Mouse (Mus musculus): ENCODE data around the gene Naaa. TPM values are rescaled to one million over a fixed set of nuclear protein-coding genes. Genes with fewer than 3 reads are reported as not detected.

The Naaa gene
- polyA plus RNA-seq, 1 experiment from 2014 or later = 5.3 TPM

DNA sequence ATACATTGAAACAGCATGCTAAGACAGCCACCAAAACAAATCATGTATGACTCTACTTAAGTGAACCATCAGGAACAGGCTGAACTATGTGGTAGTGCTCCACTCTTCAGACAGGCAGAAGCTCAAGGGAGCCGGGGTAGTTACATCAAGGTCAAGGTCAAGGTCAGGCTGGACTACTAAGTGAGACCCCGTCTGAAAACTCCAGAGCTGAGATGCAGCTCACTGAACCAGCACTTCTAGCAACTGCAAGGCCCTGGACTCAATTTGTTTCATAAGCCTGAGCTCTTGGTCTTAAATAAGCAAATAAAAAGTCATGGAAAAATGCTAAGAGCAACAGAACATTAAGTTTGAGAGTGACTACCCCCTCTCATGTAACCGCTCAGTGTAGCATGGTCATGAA lies 26.3 kb upstream of the Naaa start:
- 71% methylated on average over 3 of the region's 3 CpGs for WGBS (ENCODE audit: insufficient replicate concordance)
- no peak overlapping the region for H3K4me2 ChIP-seq
- H3K4me1 ChIP-seq (replicated peaks) = peaks cover 15% of the 10 kb centered on the region
- H3K36me3 ChIP-seq (replicated peaks) = peaks cover 67% of the 10 kb centered on the region
- no peak overlapping the region for H3K9ac ChIP-seq
- no peak for ATAC-seq (ENCODE audit: insufficient read depth)
- no peak overlapping the region for H3K4me3 ChIP-seq (replicated peaks)
- H3K27me3 ChIP-seq = no peaks in the 10 kb centered on the region
- no peaks in the 10 kb centered on the region for H3K9me3 ChIP-seq (replicated peaks)
- H3K27ac ChIP-seq (replicated peaks) = no peak overlapping the region

DNA sequence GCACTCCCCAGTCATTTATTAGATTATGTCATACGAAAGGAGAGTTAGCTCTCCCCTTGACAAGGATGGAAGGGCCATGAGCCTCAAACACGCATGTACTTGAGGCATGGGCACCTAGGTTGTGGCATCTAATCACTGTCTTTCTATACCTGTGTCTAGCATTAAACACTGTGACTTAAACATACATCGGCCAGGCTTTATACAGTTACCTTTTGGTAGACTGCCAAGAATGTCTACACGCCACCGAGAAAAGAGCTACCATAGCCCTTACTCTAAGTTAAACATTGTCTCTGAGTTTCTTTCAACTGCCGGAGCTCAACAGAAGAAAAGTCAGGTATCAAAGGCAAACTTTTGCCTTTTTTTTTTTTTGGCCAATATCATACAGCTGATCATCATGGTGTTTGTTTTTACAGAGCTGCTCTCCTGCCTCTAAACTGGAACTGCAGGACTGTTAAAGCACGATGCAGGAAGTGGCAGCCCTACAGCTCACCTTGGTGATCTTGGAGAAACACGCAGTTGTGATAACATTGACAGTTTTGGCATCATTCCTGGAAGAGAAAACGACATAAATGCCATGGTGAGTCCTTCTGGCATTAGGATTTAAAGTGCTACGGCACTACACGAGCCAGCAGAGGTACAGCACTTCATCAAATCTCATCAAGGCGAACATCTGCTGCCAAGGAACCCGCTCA lies 24.3 kb upstream of the Naaa start:
- H3K36me3 ChIP-seq (replicated peaks) = peaks cover 84% of the 10 kb centered on the region
- no peaks in the 10 kb centered on the region for H3K4me1 ChIP-seq (replicated peaks)
- no peak overlapping the region for H3K27ac ChIP-seq (replicated peaks)
- H3K4me2 ChIP-seq = no peak overlapping the region
- no peaks in the 10 kb centered on the region for H3K9me3 ChIP-seq (replicated peaks)
- H3K4me3 ChIP-seq (replicated peaks) = no peak overlapping the region
- no peak for ATAC-seq (ENCODE audit: insufficient read depth)
- WGBS (ENCODE audit: insufficient replicate concordance) = 77% methylated on average over 13 of the region's 13 CpGs
- no peaks in the 10 kb centered on the region for H3K27me3 ChIP-seq
- no peak overlapping the region for H3K9ac ChIP-seq

DNA sequence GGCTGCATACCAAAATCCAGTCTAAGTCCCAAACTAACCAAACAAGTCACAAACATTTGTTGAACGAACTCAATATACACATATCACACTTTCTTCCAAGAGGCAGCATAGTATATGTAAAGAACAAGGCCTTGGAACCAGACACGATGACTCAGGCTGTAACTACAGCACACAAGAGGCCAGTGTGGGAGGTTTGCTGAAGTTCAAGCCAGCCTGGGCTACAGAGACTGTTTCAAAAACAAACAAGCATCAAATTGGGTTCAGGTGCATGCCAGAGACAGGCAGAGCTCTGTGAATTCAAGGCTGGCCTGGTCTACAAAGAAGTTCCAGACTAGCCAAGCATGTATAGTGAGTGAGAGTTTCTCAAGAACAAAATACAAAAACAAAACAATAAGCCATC lies 16.6 kb upstream of the Naaa start:
- Histone ChIP-seq H3K27me3 (no peaks in the 10 kb centered on the region), H3K36me3 (replicated peaks) (peaks cover 74% of the 10 kb centered on the region), H3K9ac (no peak overlapping the region), H3K27ac (replicated peaks) (no peak overlapping the region), H3K4me2 (no peak overlapping the region), H3K4me1 (replicated peaks) (peaks cover 8% of the 10 kb centered on the region; the same call in 1 of the 2 replicates), H3K9me3 (replicated peaks) (no peaks in the 10 kb centered on the region), H3K4me3 (replicated peaks) (no peak overlapping the region)
- no peak for ATAC-seq (ENCODE audit: insufficient read depth)
- WGBS (ENCODE audit: insufficient replicate concordance) = 71% methylated on average over 2 of the region's 2 CpGs

DNA sequence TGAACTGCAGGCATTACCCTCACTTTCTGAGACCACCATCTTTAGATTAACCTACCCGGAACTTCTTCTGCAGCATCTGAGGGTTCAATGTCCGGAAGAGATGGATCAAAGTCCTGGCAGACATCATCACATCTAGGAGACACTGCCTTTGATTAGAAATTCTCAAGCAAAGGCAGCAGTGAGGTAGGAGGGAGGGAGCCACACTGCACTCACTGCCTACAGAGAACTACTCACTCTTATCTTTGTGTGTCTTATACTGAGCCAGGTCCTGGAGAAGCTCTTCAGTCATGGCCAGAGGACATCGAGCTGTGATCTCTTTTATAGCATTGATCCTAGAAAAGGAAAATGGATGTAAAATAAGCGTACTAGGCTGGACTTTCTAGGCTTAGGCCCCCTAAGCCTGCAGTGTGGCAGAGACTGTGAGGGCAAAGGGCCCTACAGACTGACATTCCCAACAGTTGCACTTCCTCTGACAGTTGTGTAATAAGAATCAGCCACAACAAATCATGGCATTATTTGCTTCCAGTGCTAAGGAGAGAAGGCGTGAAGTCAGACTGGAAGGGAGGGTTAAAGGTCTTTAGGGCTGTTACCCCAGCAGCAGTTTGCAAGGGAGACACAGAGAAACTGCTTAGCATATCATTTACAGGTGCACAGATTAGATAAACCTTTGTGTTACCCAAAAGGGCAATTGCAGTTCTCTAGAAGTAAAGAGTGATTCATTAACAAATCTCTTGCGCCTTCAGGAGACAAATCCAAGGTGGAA lies 13.9 kb upstream of the Naaa start:
- Histone ChIP-seq H3K27ac (replicated peaks) (0 out of 2 replicates have a peak overlapping the region, but pooled peaks have one; percentile 19), H3K4me2 (no peak overlapping the region), H3K9ac (no peak overlapping the region), H3K4me3 (replicated peaks) (no peak overlapping the region), H3K27me3 (no peaks in the 10 kb centered on the region), H3K9me3 (replicated peaks) (no peaks in the 10 kb centered on the region), H3K4me1 (replicated peaks) (peaks cover 8% of the 10 kb centered on the region; the same call in 1 of the 2 replicates), H3K36me3 (replicated peaks) (peaks cover 74% of the 10 kb centered on the region)
- ATAC-seq (ENCODE audit: insufficient read depth) = no peak
- 72% methylated on average over 6 of the region's 6 CpGs for WGBS (ENCODE audit: insufficient replicate concordance)

DNA sequence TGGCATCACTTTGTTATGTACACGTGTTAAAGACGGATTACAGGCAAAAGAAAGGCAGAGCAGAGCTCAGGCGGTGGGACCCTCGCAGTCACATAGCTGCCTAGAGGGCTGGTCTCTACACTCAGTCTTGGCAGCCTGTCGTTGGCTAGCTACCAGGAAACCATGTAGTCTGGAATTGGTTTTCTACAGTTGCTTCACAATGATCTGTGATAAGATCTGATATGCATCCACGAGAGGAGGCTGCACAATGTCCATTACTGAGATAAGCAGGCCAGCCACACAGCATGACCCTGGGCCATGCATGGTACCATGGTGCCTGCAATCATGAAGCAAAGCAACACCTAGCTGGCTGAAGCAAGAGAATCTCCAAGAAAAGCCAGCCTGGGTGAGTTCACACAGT lies 9.9 kb upstream of the Naaa start:
- H3K4me3 ChIP-seq (replicated peaks) = no peak overlapping the region
- 71% methylated on average over 6 of the region's 6 CpGs for WGBS (ENCODE audit: insufficient replicate concordance)
- H3K27me3 ChIP-seq = no peaks in the 10 kb centered on the region
- H3K27ac ChIP-seq (replicated peaks) = no peak overlapping the region
- H3K36me3 ChIP-seq (replicated peaks) = peaks cover 65% of the 10 kb centered on the region
- ATAC-seq (ENCODE audit: insufficient read depth) = no peak
- peaks cover 23% of the 10 kb centered on the region for H3K4me1 ChIP-seq (replicated peaks)
- no peak overlapping the region for H3K4me2 ChIP-seq
- H3K9ac ChIP-seq = no peak overlapping the region
- no peaks in the 10 kb centered on the region for H3K9me3 ChIP-seq (replicated peaks)

DNA sequence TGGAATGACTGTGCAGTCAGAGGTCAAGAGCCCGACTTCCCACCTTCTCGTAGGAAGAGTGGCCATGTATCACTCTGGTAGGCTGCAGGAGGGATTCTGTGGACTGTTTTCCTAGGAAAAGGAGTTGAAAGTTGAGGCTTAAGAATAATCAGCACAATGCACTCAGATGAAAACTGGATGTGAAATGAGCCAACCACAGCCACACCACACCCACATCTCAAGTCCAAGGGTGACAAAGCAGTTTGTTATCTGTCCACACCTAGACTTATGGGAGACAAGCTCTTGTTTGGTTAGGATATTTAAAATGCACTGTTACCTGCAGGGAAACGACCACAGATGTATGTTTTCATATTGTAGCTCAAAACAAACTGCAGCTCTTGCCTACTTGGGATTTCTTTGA lies 5.1 kb upstream of the Naaa start:
- Histone ChIP-seq H3K27me3 (peaks cover 3% of the 10 kb centered on the region; the same call in 1 of the 2 replicates), H3K27ac (replicated peaks) (peak overlapping the region; percentile 45), H3K4me3 (replicated peaks) (no peak overlapping the region), H3K4me2 (peak overlapping the region; percentile 46), H3K9me3 (replicated peaks) (no peaks in the 10 kb centered on the region), H3K4me1 (replicated peaks) (peaks cover 38% of the 10 kb centered on the region), H3K36me3 (replicated peaks) (peaks cover 27% of the 10 kb centered on the region), H3K9ac (no peak overlapping the region)
- WGBS (ENCODE audit: insufficient replicate concordance) = 21% methylated on average over 3 of the region's 3 CpGs
- ATAC-seq (ENCODE audit: insufficient read depth) = peak; percentile 53

DNA sequence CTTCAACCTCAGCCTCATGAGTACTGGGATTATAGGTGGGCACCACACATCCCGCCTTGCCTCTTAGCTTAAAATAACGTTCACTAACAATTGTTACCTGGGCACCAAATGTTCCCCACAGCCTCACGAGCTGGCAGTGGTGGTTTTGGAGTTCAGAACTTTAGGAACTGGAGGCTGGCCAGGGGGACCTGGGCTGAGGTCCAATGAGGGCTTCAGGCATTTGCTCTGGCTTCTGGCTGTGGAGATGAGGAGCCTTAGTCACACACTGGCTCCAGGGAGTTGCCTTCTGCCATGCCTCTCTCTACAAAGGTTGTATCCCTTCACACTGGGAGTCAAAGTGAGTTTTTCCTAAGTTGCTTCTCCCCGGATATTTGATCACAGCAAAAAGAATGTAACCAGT lies 4.6 kb upstream of the Naaa start:
- H3K27ac ChIP-seq (replicated peaks) = peak overlapping the region; percentile 45; the same call in 1 of the 2 replicates
- no peak for ATAC-seq (ENCODE audit: insufficient read depth)

DNA sequence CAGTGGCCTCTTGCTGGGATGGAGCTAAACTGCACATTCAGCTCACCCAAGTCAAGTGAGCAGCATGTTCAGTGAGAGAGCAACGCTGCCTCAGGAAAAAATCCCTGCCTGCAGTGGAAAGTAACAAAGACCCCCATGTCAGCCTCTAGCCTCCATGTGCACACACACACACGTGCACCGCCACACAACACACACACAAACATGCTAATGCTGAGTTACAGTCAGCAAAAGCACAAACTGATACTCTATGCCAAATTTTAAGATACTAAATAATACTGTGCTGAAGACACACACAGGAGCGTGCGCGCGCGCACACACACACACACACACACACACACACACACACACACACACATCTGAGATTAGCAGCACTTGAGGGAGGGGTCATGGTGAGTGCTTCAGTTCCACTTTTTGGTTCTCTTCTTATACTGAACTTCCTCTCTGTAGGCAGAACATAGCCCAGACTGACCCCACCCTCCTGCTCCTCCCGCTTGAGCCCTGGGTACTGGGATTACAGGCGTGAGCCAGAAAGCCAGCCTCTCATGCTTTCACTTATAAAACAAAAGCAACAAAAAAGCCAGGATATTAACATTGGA lies 1.1 kb upstream of the Naaa start:
- Histone ChIP-seq H3K9ac (no peak overlapping the region), H3K9me3 (replicated peaks) (no peaks in the 10 kb centered on the region), H3K27me3 (peaks cover 37% of the 10 kb centered on the region), H3K27ac (replicated peaks) (no peak overlapping the region), H3K36me3 (replicated peaks) (no peaks in the 10 kb centered on the region), H3K4me2 (no peak overlapping the region; the same call in 1 of the 2 replicates), H3K4me3 (replicated peaks) (no peak overlapping the region), H3K4me1 (replicated peaks) (peaks cover 45% of the 10 kb centered on the region)
- no peak; the same call in 1 of the 2 replicates for ATAC-seq (ENCODE audit: insufficient read depth)
- 27% methylated on average over 10 of the region's 10 CpGs for WGBS (ENCODE audit: insufficient replicate concordance)

More for the DNA sequence above, 4.6 kb upstream of the Naaa start:
- Histone ChIP-seq H3K4me3 (replicated peaks) (no peak overlapping the region), H3K4me1 (replicated peaks) (peaks cover 43% of the 10 kb centered on the region), H3K4me2 (peak overlapping the region; percentile 46; the same call in 1 of the 2 replicates), H3K9ac (no peak overlapping the region), H3K36me3 (replicated peaks) (peaks cover 22% of the 10 kb centered on the region), H3K9me3 (replicated peaks) (no peaks in the 10 kb centered on the region), H3K27me3 (peaks cover 6% of the 10 kb centered on the region)
- WGBS (ENCODE audit: insufficient replicate concordance) = 70% methylated on average over 4 of the region's 4 CpGs

DNA sequence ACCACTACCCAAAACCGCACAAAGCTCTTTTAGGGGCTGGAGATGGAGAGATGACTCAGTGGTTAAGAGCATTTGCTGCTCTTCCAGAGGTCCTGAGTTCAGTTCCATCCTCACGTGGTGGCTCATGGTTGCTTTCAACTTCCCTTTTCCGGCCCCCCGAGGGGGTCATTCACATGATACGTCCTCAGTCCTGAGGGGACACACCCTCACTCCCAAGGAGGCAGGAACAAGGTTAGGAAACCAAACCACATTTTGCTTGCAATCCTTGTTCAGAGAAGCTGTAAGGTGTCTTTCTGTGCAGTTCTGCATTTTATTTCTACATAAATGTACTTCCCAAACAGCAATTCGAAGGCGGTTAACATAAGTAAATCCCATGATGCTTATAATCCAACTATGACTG lies 7.5 kb downstream of the Naaa start:
- Histone ChIP-seq H3K4me1 (replicated peaks) (no peaks in the 10 kb centered on the region), H3K27ac (replicated peaks) (no peak overlapping the region), H3K36me3 (replicated peaks) (no peaks in the 10 kb centered on the region), H3K9me3 (replicated peaks) (no peaks in the 10 kb centered on the region), H3K27me3 (peaks cover 17% of the 10 kb centered on the region), H3K4me3 (replicated peaks) (no peak overlapping the region), H3K9ac (no peak overlapping the region), H3K4me2 (no peak overlapping the region)
- ATAC-seq (ENCODE audit: insufficient read depth) = no peak
- WGBS (ENCODE audit: insufficient replicate concordance) = 50% methylated on average over 7 of the region's 7 CpGs

DNA sequence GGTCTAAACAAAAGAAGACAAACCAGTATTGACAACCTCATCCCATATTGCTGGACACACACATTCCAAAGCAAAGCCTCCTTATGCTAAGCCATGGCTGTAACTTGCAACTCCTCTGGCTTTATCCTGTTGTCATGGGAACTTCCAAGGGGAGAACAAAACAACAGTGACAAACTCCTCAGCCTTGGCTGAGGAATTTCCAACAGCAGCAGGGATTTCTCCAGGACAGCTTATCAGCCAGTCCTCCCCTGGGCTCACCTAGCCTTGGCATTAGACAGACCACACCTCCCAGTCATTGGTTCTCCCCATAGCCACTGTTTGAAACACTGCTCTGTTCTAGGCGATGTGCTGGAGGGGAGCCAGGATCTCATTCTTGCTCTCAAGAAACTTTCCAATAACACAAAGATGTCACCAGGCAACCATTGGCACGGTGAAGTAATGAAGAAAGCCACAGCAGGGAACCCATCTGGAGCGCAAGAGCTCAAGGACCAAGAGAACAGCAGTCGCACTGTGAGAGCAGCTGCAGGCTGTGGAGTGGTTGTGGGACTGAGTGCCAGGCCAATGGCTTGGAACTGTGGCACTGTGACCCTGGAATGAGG lies 14.1 kb downstream of the Naaa start:
- Histone ChIP-seq H3K27me3 (peaks cover 12% of the 10 kb centered on the region), H3K9ac (no peak overlapping the region), H3K4me1 (replicated peaks) (no peaks in the 10 kb centered on the region), H3K9me3 (replicated peaks) (no peaks in the 10 kb centered on the region), H3K36me3 (replicated peaks) (no peaks in the 10 kb centered on the region), H3K27ac (replicated peaks) (no peak overlapping the region), H3K4me3 (replicated peaks) (no peak overlapping the region), H3K4me2 (no peak overlapping the region)
- ATAC-seq (ENCODE audit: insufficient read depth) = no peak
- WGBS (ENCODE audit: insufficient replicate concordance) = 57% methylated on average over 4 of the region's 4 CpGs

DNA sequence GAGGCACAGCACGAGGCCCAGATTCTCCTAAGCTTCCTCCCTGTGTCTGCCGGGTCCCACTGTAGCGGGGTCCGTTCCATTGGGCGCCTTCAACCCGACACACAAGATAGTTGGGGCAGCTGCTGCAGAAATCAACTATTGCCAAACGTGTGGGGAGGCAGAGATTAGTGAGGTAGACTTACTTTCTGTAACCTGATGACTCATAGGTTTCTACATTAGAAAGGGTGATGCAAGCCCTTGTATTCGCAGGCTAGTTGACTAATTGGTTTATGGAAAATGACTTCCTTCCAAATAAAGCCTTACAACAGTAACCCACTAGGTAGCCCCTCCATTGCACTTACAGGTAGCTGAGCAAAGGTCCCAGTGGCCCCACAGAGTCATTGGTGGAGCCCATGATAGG lies 15.3 kb downstream of the Naaa start:
- Histone ChIP-seq H3K27me3 (peaks cover 19% of the 10 kb centered on the region), H3K9ac (no peak overlapping the region), H3K9me3 (replicated peaks) (no peaks in the 10 kb centered on the region), H3K4me3 (replicated peaks) (no peak overlapping the region), H3K4me1 (replicated peaks) (no peaks in the 10 kb centered on the region), H3K36me3 (replicated peaks) (no peaks in the 10 kb centered on the region), H3K27ac (replicated peaks) (no peak overlapping the region), H3K4me2 (no peak overlapping the region)
- 60% methylated on average over 8 of the region's 8 CpGs for WGBS (ENCODE audit: insufficient replicate concordance)
- ATAC-seq (ENCODE audit: insufficient read depth) = no peak
